Mouse (Mus musculus) ovary, postnatal 14 days (tissue): ENCODE data around the gene Pfas.
"Not testable (repeated sequence)": the region's sequence is repeated elsewhere in the genome, so short reads cannot be mapped to it uniquely, and the experiment has no call there.

Source experiments
- DNase-seq: peaks from one replicate; pipeline ENCODE4 v3.0.0; 2022; ENCODE audit warnings: low spot score

Pfas gene

GRCm38 (mm10) chr11:68939451-68940304 is 68.6 kb downstream of the Pfas start:
- DNase-seq = peak; percentile 80

GRCm38 (mm10) chr11:68936951-68937350 is 71.3 kb downstream of the Pfas start:
- not testable (repeated sequence) for DNase-seq
